Mouse (Mus musculus) spleen, adult 2 months (tissue): Measurements from ENCODE around the gene Tcf20.

Experiments
- CTCF ChIP-seq: fragments of 200-500 bp; IDR thresholded peaks from 2 replicates; pipeline ENCODE4 v1.5.1; 2011; ENCODE audit warnings: mild to moderate bottlenecking, inconsistent platforms; ENCODE audit not compliant: insufficient read depth, insufficient read length, insufficient replicate concordance; ENCODE audit errors: extremely low read depth
- POLR2A ChIP-seq: fragments of 200-500 bp; IDR thresholded peaks from 2 replicates; pipeline ENCODE4 v1.6.1; 2011; ENCODE audit warnings: low read depth, low read length, inconsistent platforms

DNA sequence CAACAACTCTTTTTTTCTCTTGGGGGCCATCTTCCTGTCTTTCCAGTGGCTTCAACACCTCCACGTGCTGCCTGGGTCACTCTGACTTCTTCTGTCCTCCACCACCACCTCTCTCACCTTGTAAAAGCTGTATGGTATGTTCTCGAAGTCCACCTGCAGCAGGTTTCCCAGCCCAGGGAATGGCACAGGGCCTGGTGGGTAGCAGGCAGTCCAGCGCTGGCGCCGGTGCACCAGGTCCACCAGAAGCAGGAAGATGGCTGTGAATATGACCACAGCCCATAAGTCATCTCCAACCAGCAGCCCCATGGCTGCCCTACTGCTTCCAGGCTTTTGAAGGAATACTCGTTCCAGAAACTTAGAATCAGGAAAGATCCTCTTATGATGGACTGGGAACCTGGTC, 193.8 kb downstream of the Tcf20 start:
- TF ChIP-seq POLR2A (no peak), CTCF (no peak)
